Mouse (Mus musculus): ENCODE measurements at regions not wholly inside any gene's neighbourhood (a gene's known extent, or its start where the extent isn't known, plus 50 kb on each side); places are given as distances from the start of the nearest gene placed in this dataset.

DNA sequence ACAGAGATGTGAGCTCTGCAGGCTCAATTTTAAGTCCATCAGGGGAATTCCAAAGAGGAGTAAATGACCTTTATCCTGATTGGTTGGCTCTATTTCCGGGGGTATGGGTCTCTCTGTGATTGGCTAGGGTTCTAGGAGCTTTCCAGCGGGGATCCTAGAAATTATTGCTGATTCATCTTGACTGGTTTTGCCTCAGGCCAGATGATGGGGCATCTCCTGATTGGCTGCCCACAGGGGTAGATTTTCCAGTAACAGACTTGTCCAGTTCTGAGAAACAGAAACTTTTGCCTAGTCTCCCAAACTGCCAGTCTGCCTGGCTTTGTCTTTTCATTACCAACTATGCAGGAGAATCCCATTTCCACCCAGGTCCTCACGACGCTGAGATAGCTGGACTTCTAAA lies 301.3 kb downstream of the Ins1 start:
- DNase-seq (ENCODE audit: inconsistent ontology term) = peak; percentile 47

DNA sequence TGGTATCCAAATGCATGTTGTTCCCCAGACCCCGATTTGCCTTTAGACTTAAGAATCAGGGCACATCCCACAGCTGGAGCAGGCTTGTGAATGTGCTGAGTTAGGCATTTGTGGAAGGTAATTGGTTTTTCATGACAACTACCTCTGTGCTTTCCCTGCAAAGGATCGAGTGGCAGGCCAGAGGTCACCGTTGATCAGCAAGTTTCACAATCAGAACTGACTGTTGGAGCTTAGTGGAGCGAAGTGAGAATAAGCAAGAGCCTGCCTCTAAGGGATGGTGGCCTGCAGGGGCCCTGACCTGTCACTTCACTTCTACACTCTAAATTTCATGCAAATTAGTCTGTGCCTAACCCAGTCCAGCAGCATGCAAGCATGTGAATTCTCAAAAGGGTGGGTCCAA lies 270.7 kb downstream of the Ins1 start:
- DNase-seq (ENCODE audit: inconsistent ontology term) = peak; percentile 7

DNA sequence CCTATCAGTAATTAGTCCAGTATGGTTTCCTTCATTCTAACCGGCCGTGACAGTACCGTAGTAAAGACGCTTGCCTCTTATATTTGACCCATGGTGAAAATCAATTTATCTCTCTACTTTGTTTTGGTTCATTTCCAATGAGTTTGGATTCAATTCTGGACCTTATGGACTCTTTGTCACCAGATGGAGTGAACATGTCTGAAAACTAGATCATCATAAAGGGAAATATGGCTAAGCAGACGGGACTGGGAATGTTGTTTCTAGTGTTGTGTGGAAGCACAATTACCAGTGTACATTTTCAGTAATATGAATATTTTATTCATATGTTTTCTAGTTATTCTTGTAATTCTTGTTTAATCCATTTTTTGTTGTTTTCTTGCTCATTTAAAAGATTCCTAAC lies 261.4 kb downstream of the Ins1 start:
- DNase-seq (ENCODE audit: inconsistent ontology term) = no peak

DNA sequence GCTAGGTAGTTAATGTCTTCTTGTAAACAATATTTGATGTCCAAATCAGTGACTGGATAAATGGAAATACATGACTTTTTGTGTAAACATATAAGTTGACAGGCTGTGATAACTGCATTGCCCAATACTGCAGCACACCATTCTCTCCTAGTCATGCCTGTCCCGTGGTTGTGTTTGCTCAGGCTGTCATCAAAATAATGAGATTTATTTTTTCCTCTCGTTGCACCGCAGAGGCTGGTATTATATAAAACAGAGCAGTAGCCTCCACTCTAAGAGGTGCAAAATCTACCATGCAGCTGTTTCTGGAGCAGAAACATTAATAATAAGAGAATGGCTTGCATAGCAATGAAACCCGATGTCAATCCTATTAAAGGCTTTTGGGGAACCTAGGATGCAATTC lies 239.2 kb downstream of the Ins1 start:
- no peak for DNase-seq (ENCODE audit: inconsistent ontology term)
